Mouse (Mus musculus): ENCODE measurements around the gene Tmem179b. TPM values are rescaled to one million over a fixed set of nuclear protein-coding genes. Genes with fewer than 3 reads are reported as not detected.
"Not testable (repeated sequence)": the region's sequence is repeated elsewhere in the genome, so short reads cannot be mapped to it uniquely, and the experiment has no call there.

The Tmem179b gene
- total RNA-seq, 1 experiment from 2014 or later = 44.7 TPM

GRCm38 (mm10) chr19:8734334-8734733 is 39.9 kb downstream of the Tmem179b start:
- DNase-seq = no peak

DNA sequence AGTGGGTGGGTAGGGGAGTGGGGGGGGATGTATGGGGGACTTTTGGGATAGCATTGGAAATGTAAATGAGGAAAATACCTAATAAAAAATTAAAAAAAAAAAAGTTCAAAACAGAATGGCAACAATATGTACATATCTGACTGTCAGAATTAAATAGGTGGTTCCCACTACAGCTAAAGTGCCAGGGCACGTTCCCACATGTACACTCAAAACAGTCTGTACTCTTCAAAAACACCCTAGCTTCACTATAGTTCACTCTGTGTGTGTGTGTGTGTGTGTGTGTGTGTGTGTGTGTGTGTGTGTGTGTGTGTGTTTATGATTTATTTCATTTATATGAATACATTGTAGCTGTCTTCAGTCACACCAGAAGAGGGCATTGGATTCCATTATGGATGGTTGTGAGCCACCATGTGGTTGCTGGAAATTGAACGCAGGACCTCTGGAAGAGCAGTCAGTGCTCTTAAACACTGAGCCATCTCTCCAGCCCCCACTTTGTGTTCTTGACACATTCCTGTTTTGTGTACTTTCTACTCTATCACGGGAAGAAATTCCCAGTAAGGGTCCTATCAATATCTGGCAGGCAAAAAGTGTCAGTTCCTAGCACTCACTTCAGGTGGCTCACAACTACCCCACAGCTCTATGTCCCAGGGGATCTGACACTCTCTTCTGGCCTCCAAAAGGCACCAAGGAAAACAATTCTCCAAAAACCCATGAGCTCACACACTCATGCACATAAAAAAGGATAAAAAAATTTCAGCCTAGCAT is 45.8 kb downstream of the Tmem179b start:
- DNase-seq = not testable (repeated sequence)

DNA sequence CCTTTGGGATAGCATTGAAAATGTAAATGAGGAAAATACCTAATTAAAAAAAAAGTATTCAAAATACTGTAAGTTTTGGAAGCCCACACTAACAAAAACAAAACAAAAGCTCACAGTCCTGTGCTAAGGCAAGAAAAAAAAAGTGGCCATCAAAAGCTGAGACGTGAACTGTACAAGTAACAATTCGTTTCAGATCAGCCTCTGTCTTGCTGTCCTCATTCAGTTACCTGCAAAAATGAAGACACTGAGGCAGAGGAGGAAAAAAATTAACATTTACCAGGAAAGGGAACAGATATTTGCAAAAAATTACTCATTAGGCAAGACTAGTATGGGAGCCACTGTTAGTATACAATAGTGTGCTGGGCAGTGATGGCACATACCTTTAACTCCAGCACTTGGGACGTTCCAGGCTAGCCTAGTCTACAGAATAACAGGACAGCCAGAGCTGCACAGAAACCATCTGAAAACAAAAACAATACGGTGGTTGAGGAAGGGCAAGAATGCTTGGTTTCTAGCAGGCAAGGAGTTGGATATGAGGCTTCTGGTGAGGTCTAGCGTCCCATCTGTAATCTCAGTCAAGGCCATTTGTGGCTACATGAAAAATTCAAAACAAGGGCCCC is 46.7 kb downstream of the Tmem179b start:
- no peak for DNase-seq

- no peak for DNase-seq
These were observed 47.5 kb downstream of the Tmem179b start for GRCm38 (mm10) chr19:8726609-8727390.

DNA sequence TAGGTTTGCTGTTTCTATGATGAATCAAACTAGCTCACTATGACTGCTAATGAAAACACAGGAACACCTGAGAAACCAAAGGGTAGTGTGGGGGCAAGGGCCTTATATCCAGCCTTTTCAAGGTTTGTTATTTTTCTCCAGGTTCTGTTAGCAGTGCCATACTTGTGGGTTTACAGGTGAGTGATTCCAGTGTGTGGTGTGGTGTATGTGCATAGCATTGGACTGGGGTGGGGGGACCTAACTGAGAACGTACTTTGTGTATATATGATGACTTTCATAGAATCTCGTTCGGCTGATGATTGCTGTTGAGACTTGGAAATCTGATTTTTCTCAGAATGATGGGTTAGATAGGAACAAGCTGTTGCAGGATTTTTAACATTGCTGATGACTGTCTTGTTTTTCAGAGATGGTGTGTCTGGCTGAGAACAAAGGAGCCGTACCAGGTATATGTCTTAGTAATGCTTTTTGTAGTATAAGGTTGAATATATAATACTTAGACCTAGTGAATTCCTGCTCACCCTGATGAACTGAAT is 49.1 kb downstream of the Tmem179b start:
- DNase-seq = no peak

DNA sequence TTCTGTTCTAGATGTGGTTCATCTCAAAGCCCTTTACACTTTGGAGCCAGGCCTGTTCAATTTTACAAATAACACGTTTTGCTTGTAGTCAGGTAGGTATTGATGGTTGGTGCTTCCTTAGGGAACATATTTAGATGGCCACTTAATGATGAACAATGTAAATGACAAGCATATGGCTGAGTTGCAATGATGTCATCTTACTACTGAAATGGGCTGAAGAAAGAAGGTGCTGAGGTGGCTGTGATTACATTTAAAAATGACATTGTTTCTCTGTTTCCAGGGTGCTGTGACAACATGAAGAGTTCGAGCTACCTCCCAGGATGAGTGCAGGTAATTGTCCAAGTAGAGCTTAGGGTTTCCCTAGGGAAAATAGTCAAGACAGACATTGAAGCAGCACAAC is 49.9 kb downstream of the Tmem179b start:
- DNase-seq = no peak

DNA sequence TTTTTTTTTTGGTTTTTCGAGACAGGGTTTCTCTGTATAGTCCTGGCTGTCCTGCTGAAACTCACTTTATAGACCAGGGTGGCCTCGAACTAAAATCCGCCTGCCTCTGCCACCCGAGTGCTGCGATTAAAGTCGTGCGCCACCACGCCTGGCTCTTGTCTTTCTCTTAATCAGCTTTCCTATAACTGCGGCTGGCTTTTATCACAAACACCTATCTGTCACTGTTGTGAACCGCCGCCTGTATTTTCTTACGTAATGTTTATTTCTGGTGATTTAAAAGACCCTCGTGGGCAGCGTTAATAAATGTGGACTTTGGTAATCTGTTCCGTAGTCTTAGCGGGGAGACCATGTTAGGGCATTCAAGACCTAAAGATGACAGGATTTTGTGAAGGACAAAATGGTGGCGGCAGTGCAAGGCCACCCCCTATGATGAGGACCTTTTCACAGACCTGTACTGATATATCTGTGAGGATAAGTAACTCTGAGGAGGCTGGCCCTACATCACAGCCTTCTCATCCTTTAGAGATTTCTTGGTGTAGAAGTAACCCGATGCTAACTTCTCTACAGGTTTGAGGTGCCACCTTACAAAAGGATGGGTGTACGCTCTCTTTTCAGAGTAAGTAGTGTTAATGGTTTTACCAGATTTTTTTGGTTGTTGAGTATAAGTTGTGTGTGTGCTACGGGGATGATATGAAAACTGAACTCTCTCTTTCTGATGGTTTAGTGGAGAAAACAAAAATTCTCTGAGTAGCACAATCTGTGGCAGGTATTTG is 50.5 kb downstream of the Tmem179b start:
- peak; percentile 28 for DNase-seq

DNA sequence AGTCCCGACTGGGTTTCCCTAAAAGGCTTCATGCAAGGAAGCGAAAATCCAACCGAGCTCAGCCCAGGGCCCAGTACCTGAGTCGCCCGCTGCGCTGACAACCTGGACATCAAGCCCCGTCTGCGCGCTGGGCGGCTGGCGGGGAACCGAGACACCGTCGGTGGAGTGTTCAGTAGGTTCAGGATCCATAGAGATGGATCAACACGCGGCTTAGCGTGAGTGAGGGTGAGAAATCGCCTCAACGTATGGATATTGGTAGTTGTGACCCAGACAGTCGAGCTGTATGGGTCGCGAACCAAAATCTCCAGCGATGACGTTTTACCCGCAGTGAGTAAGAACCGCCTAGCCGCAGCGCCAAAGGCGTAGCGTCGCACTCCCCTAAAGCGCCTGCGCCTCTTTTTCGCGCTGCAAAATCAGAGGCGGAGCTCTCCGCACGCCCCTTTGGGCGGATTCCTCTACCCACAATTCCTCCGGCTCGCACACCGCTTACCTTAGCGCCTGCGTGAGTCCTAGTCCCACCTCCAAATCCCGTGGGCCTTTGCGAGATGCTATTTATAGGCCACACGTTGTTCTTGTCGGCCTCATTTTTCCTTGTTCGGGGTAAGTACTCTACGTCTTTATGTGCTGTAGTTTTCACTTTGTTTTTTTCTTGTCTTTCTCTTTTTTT is 51.2 kb downstream of the Tmem179b start, which contains the start of gene Slc3a2:
Slc3a2 (minus strand) TSS at position 463 of the 667 bp plus-strand sequence.
- DNase-seq = peak; percentile 97

DNA sequence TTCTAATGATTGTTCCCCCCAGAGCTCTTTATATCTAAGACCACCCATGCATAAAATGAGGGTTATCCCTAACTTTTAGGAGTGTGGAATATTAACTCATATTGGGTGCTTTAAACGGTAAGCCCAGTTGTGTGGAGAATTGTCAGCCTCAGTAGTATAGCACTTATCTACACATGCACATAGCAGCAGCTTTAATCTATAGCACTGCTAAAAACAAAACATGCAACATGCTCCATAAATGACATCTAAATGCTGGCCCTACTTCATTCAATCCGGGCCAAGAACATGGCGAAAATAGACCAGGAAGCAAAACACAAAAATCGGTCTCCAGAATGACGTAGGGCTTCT is 51.7 kb downstream of the Tmem179b start:
- DNase-seq = no peak

Small RNAs within 50 kb of the gene (microRNA-seq; reads per million reads assigned to microRNA genes)
- 0 reads per million in 2 experiments for gene Mir6992

Other genes starting within 250 kb of the Tmem179b start
- 0.15 and 0.53 TPM in 2 replicates for gene Slc22a8, start 183.2 kb downstream of the Tmem179b start, total RNA-seq (2021)
- gene Slc22a6, start 156.4 kb downstream of the Tmem179b start, total RNA-seq (2021) = not detected in 2 replicates
- gene Chrm1, start 110.7 kb downstream of the Tmem179b start, total RNA-seq (2021) = 1.5 and 2.4 TPM in 2 replicates
- gene Slc3a2, start 51.1 kb downstream of the Tmem179b start, total RNA-seq (2021) = 178 and 199 TPM in 2 replicates
- 50.8 and 68.2 TPM in 2 replicates for gene Wdr74, start 38.6 kb downstream of the Tmem179b start, total RNA-seq (2021)
- gene 1700092M07Rik, start 33.7 kb downstream of the Tmem179b start, total RNA-seq (2021) = 2.3 and 2.4 TPM in 2 replicates
- 77.9 and 90.8 TPM in 2 replicates for gene Stx5a, start 33.1 kb downstream of the Tmem179b start, total RNA-seq (2021)
- gene Nxf1, start 17.4 kb downstream of the Tmem179b start, total RNA-seq (2021) = 110 and 120 TPM in 2 replicates
- gene Tmem223, start 3.5 kb downstream of the Tmem179b start, total RNA-seq (2021) = 102 and 111 TPM in 2 replicates
- 15.2 and 18.2 TPM in 2 replicates for gene Taf6l, start 11.9 kb upstream of the Tmem179b start, total RNA-seq (2021)
- 85.2 and 89.1 TPM in 2 replicates for gene Polr2g, start 24.1 kb upstream of the Tmem179b start, total RNA-seq (2021)
- gene Zbtb3, start 28.1 kb upstream of the Tmem179b start, total RNA-seq (2021) = 2.4 and 2.9 TPM in 2 replicates
- gene Ttc9c, start 44.9 kb upstream of the Tmem179b start, total RNA-seq (2021) = 29.6 and 32.0 TPM in 2 replicates
- 77.0 and 79.6 TPM in 2 replicates for gene Hnrnpul2, start 45.5 kb upstream of the Tmem179b start, total RNA-seq (2021)
- gene AC129217.1, start 55.3 kb upstream of the Tmem179b start, total RNA-seq (2021) = 7.5 TPM in 1 of 2 replicates, not detected in the other
- gene Bscl2, start 63.0 kb upstream of the Tmem179b start, total RNA-seq (2021) = 143 and 153 TPM in 2 replicates
- 6.4 and 9.3 TPM in 2 replicates for gene Gng3, start 64.7 kb upstream of the Tmem179b start, total RNA-seq (2021)
- 3.8 and 4.1 TPM in 2 replicates for gene Lrrn4cl, start 76.3 kb upstream of the Tmem179b start, total RNA-seq (2021)
- 214 and 218 TPM in 2 replicates for gene Ubxn1, start 97.0 kb upstream of the Tmem179b start, total RNA-seq (2021)
- 80.7 and 82.8 TPM in 2 replicates for gene Uqcc3, start 106.5 kb upstream of the Tmem179b start, total RNA-seq (2021)
- gene Lbhd1, start 109.3 kb upstream of the Tmem179b start, total RNA-seq (2021) = 4.6 and 13.6 TPM in 2 replicates
- not detected in 2 replicates for gene Gm49403, start 109.5 kb upstream of the Tmem179b start, total RNA-seq (2021)
- gene 1810009A15Rik, start 114.4 kb upstream of the Tmem179b start, total RNA-seq (2021) = 42.4 and 46.2 TPM in 2 replicates
- 6.0 TPM in 1 of 2 replicates, not detected in the other for gene Gm49416, start 114.5 kb upstream of the Tmem179b start, total RNA-seq (2021)
- gene Ints5, start 118.5 kb upstream of the Tmem179b start, total RNA-seq (2021) = 22.5 and 23.1 TPM in 2 replicates
- 162 and 164 TPM in 2 replicates for gene Ganab, start 123.6 kb upstream of the Tmem179b start, total RNA-seq (2021)
- gene B3gat3, start 145.9 kb upstream of the Tmem179b start, total RNA-seq (2021) = 52.1 and 53.8 TPM in 2 replicates
- gene Rom1, start 154.9 kb upstream of the Tmem179b start, total RNA-seq (2021) = 25.7 and 33.3 TPM in 2 replicates
- gene Eml3, start 155.1 kb upstream of the Tmem179b start, total RNA-seq (2021) = 45.4 and 49.5 TPM in 2 replicates
- gene Mta2, start 167.4 kb upstream of the Tmem179b start, total RNA-seq (2021) = 93.1 and 105 TPM in 2 replicates
- 20.2 and 21.7 TPM in 2 replicates for gene Tut1, start 179.4 kb upstream of the Tmem179b start, total RNA-seq (2021)
- gene Eef1g, start 192.6 kb upstream of the Tmem179b start, total RNA-seq (2021) = 355 and 413 TPM in 2 replicates
- gene Ahnak, start 214.8 kb upstream of the Tmem179b start, total RNA-seq (2021) = 157 and 186 TPM in 2 replicates